Mouse (Mus musculus): Measurements from ENCODE around the gene Tbc1d10a.
A peak's percentile ranks its signal among the peaks of the same experiment; 100 is the strongest.

Tbc1d10a gene

GRCm38 (mm10) chr11:4186486-4187317 lies at the start of gene Tbc1d10a:
TSS of gene Tbc1d10a (plus strand) at chr11:4186789.
- DNase-seq (ENCODE audit: low read depth, low spot score) = peak; percentile 99

- DNase-seq (ENCODE audit: low read depth, low spot score) = no peak
Measured at GRCm38 (mm10) chr11:4138964-4139363, 47.6 kb upstream of the Tbc1d10a start.

GRCm38 (mm10) chr11:4141505-4141904 lies 45.1 kb upstream of the Tbc1d10a start:
- DNase-seq (ENCODE audit: low read depth, low spot score) = no peak

- DNase-seq (ENCODE audit: low read depth, low spot score) = peak; percentile 36
Measured at GRCm38 (mm10) chr11:4142352-4142751, 44.2 kb upstream of the Tbc1d10a start.

- DNase-seq (ENCODE audit: low read depth, low spot score) = no peak
Measured at GRCm38 (mm10) chr11:4143281-4144062, 43.1 kb upstream of the Tbc1d10a start.

GRCm38 (mm10) chr11:4146381-4146780 lies 40.2 kb upstream of the Tbc1d10a start:
- no peak for DNase-seq (ENCODE audit: low read depth, low spot score)

- DNase-seq (ENCODE audit: low read depth, low spot score) = no peak
Measured at GRCm38 (mm10) chr11:4147098-4147497, 39.5 kb upstream of the Tbc1d10a start.

GRCm38 (mm10) chr11:4148120-4148519 lies 38.5 kb upstream of the Tbc1d10a start:
- DNase-seq (ENCODE audit: low read depth, low spot score) = no peak

- DNase-seq (ENCODE audit: low read depth, low spot score) = no peak
Measured at GRCm38 (mm10) chr11:4148536-4149156, 37.9 kb upstream of the Tbc1d10a start.

- DNase-seq (ENCODE audit: low read depth, low spot score) = no peak
Measured at GRCm38 (mm10) chr11:4149886-4150285, 36.7 kb upstream of the Tbc1d10a start.

- no peak for DNase-seq (ENCODE audit: low read depth, low spot score)
Measured at GRCm38 (mm10) chr11:4153694-4154093, 32.9 kb upstream of the Tbc1d10a start.

- DNase-seq (ENCODE audit: low read depth, low spot score) = peak; percentile 51
Measured at GRCm38 (mm10) chr11:4155641-4156040, 30.9 kb upstream of the Tbc1d10a start.

- DNase-seq (ENCODE audit: low read depth, low spot score) = no peak
Measured at GRCm38 (mm10) chr11:4158676-4159075, 27.9 kb upstream of the Tbc1d10a start.

GRCm38 (mm10) chr11:4159808-4160708 lies 26.5 kb upstream of the Tbc1d10a start, which contains the start of the genes Ccdc157 and Sf3a1:
TSS of gene Ccdc157 (minus strand) at chr11:4160293.
TSS of gene Sf3a1 (plus strand) at chr11:4160350.
- DNase-seq (ENCODE audit: low read depth, low spot score) = peak; percentile 97

- DNase-seq (ENCODE audit: low read depth, low spot score) = no peak
Measured at GRCm38 (mm10) chr11:4160758-4161480, 25.7 kb upstream of the Tbc1d10a start.

GRCm38 (mm10) chr11:4164701-4165100 lies 21.9 kb upstream of the Tbc1d10a start:
- DNase-seq (ENCODE audit: low read depth, low spot score) = no peak

GRCm38 (mm10) chr11:4166467-4167090 lies 20.0 kb upstream of the Tbc1d10a start:
- DNase-seq (ENCODE audit: low read depth, low spot score) = no peak

GRCm38 (mm10) chr11:4174586-4174985 lies 12.0 kb upstream of the Tbc1d10a start:
- DNase-seq (ENCODE audit: low read depth, low spot score) = peak; percentile 69

- no peak for DNase-seq (ENCODE audit: low read depth, low spot score)
Measured at GRCm38 (mm10) chr11:4177716-4178115, 8.9 kb upstream of the Tbc1d10a start.

GRCm38 (mm10) chr11:4182061-4182460 lies 4.5 kb upstream of the Tbc1d10a start:
- DNase-seq (ENCODE audit: low read depth, low spot score) = peak; percentile 57

Data from brain, adult 2 months (tissue).